Mouse (Mus musculus): ENCODE measurements at regions not wholly inside any gene's neighbourhood (a gene's known extent, or its start where the extent isn't known, plus 50 kb on each side); places are given as distances from the start of the nearest gene placed in this dataset.

GRCm38 (mm10) chr6:101596995-101597394, 219.3 kb upstream of the Pdzrn3 start:
- TF ChIP-seq CTCF (IDR thresholded peaks at IDR 0.05; ENCODE audit: extremely low read depth, insufficient read depth, low read length) = no peak
- TF ChIP-seq POLR2A (IDR thresholded peaks at IDR 0.05; ENCODE audit: extremely low read depth, insufficient read depth, low read length) = no peak

Measured in cortical plate, adult 2 months (tissue).